Mouse (Mus musculus): ENCODE results near the gene Trim2. TPM values are rescaled to one million over a fixed set of nuclear protein-coding genes. Genes with fewer than 3 reads are reported as not detected.

Trim2 gene
- polyA plus RNA-seq, 1 experiment from 2014 or later, result 36.4 TPM

DNA sequence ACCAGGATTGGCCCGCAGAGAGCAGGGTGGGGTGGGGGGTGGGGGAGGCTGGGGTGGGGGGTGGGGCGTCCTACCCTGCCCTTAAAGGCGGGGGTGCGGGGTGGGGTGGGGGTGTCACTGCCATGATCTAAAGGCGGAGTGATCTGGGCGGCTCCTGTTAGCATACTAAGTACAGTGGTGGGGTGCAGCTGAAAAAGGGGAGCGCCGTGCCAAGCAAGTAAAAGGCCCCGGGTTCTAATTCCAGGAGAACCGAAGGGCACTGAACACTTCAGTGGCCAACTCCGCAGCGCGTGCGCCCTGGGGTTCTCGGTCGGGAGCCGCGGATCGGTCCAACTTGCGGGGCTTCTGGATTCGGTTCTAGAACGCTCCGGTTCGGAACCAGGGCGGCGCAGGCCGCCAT lies 151.5 kb downstream of the Trim2 start:
- under 1% methylated on average over 27 of the region's 27 CpGs for WGBS
- Histone ChIP-seq H3K27me3 (ENCODE audit: poor library complexity, severe bottlenecking) (no peaks in the 10 kb centered on the region), H3K9me3 (no peaks in the 10 kb centered on the region), H3K27ac (peak overlapping the region; percentile 95), H3K4me1 (peaks cover 24% of the 10 kb centered on the region), H3K4me3 (peak overlapping the region; percentile 68), H3K36me3 (replicated peaks) (peaks cover 12% of the 10 kb centered on the region; the same call in 1 of the 2 replicates)
- DNase-seq (ENCODE audit: extremely low spot score, low spot score), result no peak

DNA sequence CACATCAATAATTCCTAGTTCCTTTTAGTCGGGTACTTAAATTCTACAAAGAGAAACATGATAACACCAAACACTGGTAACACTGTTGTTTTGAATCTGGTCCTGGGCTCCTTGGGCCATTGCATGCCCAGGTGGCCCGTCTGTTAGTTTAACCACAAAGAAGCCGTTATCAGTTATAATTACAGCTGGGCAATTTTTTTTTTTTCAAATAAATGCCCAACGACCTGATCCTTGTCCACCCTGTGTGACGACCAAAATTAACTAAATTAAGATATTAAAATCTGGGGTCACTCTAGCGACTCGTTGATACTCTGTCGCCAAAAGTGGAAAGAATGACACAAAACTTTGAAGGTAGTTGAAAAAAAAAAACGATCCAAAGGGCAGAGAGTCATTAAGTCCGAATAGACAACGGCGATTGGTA lies 151.9 kb downstream of the Trim2 start:
- Histone ChIP-seq H3K4me3 (peak overlapping the region; percentile 68), H3K9me3 (peaks cover 1% of the 10 kb centered on the region; the same call in 1 of the 2 replicates), H3K27ac (no peak overlapping the region), H3K4me1 (peaks cover 24% of the 10 kb centered on the region), H3K27me3 (ENCODE audit: poor library complexity, severe bottlenecking) (no peaks in the 10 kb centered on the region), H3K36me3 (replicated peaks) (peaks cover 9% of the 10 kb centered on the region)
- WGBS, result 14% methylated on average over 12 of the region's 12 CpGs
- DNase-seq (ENCODE audit: extremely low spot score, low spot score), result no peak

DNA sequence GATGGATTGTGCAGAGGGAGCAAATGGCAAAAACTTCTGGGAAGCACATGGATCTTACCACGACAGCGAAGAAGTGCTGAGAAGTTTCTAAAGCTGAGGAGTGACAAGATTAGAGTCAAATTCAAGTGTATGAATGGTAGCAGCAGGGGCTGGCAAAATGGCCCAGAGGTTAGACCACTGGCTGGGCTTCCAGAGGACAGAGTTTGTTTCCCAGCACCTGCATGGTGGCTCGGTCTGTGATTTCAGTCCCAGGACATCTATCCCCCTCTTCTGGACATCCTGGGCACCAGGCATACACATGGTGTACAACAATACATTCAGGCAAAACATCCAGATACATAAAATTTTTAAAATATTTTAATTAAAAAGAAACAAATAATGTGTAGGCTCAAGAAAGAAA lies 156.8 kb downstream of the Trim2 start:
- Histone ChIP-seq H3K4me1 (peaks cover 4% of the 10 kb centered on the region; the same call in 1 of the 2 replicates), H3K4me3 (no peak overlapping the region), H3K27ac (no peak overlapping the region), H3K36me3 (replicated peaks) (peaks cover 5% of the 10 kb centered on the region), H3K9me3 (peaks cover 4% of the 10 kb centered on the region; the same call in 1 of the 2 replicates), H3K27me3 (ENCODE audit: poor library complexity, severe bottlenecking) (no peaks in the 10 kb centered on the region)
- DNase-seq (ENCODE audit: extremely low spot score, low spot score), result no peak
- WGBS, result 94% methylated on average over 3 of the region's 3 CpGs

DNA sequence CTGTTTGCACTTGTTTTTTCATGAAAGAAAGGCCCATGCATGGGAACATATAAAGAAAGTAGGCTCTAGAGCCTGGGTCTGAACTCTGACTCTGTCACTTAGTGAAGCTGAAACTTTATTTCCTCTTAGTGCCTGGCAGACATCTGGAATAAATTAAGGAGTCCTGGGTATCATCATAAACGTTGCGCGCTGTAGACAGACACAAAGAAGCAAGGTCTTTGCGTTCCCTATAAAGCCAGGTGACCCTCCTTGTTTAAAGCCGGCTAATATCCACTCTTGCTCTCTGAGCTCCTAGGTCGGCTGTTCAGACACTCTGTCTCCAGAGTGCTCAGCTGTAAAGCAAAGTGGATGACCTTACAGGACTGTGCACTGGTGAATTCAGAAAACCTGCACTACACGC lies 165.7 kb downstream of the Trim2 start:
- Histone ChIP-seq H3K9me3 (no peaks in the 10 kb centered on the region), H3K4me1 (no peaks in the 10 kb centered on the region), H3K27ac (peak overlapping the region; percentile 64), H3K27me3 (ENCODE audit: poor library complexity, severe bottlenecking) (no peaks in the 10 kb centered on the region), H3K36me3 (replicated peaks) (no peaks in the 10 kb centered on the region), H3K4me3 (no peak overlapping the region)
- DNase-seq (ENCODE audit: extremely low spot score, low spot score), result no peak
- WGBS, result 70% methylated on average over 7 of the region's 7 CpGs

DNA sequence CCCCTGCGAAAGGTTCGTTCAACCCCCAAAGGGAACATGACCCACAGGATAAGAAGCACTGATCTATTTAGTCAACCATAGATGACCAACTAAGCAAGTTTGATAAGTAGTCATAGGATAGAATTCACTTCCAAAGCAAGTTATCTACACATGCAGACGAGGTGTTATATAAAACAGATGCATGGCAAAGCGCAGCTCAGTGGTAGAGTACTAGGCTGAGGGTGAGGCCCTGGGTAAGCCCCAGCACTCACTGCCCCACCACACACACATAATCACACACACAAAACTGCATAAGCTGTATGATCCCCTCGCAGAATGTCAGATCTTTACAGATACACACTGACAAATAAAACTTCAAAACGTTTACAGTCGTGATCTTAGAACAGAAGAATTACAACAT lies 170.2 kb downstream of the Trim2 start:
- peaks cover 7% of the 10 kb centered on the region for H3K4me1 ChIP-seq
- no peak overlapping the region for H3K4me3 ChIP-seq
- H3K27ac ChIP-seq, result no peak overlapping the region
- no peaks in the 10 kb centered on the region for H3K9me3 ChIP-seq
- DNase-seq (ENCODE audit: extremely low spot score, low spot score), result no peak
- H3K36me3 ChIP-seq (replicated peaks), result no peaks in the 10 kb centered on the region
- no peaks in the 10 kb centered on the region for H3K27me3 ChIP-seq (ENCODE audit: poor library complexity, severe bottlenecking)
- WGBS, result 89% methylated on average over 7 of the region's 7 CpGs

DNA sequence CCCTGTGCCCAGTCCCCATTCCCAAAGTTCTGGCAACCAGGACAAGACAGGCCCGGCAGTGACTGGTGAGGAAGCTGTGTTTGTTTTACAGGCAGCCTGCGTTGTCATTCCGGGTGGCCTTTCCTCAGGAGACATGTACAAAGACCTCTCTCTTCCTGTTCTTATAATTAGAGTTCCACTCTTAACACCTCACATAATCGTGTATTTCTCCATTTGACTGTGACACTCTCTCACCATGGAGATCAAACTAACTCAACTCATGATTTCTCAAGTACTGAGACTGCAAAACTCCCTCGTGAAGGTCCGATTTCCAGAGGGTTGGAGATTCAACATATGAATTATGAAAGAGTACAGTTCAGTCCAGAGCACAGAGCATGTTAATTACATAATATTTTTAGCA lies 170.7 kb downstream of the Trim2 start:
- no peak for DNase-seq (ENCODE audit: extremely low spot score, low spot score)
- H3K4me1 ChIP-seq, result peaks cover 7% of the 10 kb centered on the region
- no peaks in the 10 kb centered on the region for H3K36me3 ChIP-seq (replicated peaks)
- H3K27me3 ChIP-seq (ENCODE audit: poor library complexity, severe bottlenecking), result no peaks in the 10 kb centered on the region
- peak overlapping the region; percentile 58; the same call in 1 of the 2 replicates for H3K27ac ChIP-seq
- 84% methylated on average over 6 of the region's 6 CpGs for WGBS
- H3K4me3 ChIP-seq, result no peak overlapping the region
- H3K9me3 ChIP-seq, result no peaks in the 10 kb centered on the region

DNA sequence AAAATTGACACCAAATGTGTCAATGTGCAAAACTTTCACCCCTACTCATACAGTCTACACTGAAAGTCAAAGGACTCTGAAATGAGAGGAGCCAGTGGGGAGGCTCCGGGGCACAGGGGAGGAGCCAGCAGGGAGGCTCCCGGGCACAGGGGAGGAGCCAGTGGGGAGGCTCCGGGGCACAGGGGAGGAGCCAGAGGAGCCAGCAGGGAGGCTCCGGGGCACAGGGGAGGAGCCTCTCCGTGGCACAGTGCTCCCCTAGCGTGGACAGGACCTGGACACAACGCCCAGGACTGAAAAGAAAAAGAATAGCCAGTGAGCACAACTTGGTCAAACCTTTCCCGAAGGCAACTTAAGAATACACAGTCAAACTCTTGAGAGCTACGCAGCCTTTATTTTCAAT lies 171.3 kb downstream of the Trim2 start:
- H3K36me3 ChIP-seq (replicated peaks), result no peaks in the 10 kb centered on the region
- no peaks in the 10 kb centered on the region for H3K9me3 ChIP-seq
- 0 out of 2 replicates have a peak overlapping the region, but pooled peaks have one; percentile 8 for H3K27ac ChIP-seq
- no peaks in the 10 kb centered on the region for H3K27me3 ChIP-seq (ENCODE audit: poor library complexity, severe bottlenecking)
- no peak overlapping the region for H3K4me3 ChIP-seq
- WGBS, result 33% methylated on average over 9 of the region's 9 CpGs
- H3K4me1 ChIP-seq, result peaks cover 7% of the 10 kb centered on the region
- DNase-seq (ENCODE audit: extremely low spot score, low spot score), result no peak

DNA sequence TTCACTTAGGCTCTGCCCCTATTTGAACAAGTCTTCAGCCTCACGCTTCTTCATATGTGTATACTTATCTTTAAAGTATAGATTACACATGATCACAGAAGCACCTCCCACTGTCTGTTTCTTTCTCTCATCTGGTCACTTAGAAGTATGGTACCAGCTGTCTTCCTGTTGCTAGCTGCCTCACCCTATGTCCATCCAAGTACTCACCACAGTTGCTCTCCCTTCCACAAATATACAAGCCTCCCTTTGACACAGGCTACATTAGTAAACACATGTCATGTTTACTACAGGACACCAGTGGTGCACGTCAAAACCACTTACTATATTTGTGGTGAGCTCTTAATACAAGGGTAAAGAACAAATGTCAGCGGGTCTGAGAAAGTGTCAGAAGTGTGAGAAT lies 175.3 kb downstream of the Trim2 start:
- no peak overlapping the region for H3K27ac ChIP-seq
- no peaks in the 10 kb centered on the region for H3K9me3 ChIP-seq
- 92% methylated on average over 3 of the region's 3 CpGs for WGBS
- no peaks in the 10 kb centered on the region for H3K27me3 ChIP-seq (ENCODE audit: poor library complexity, severe bottlenecking)
- no peak for DNase-seq (ENCODE audit: extremely low spot score, low spot score)
- no peaks in the 10 kb centered on the region for H3K36me3 ChIP-seq (replicated peaks)
- H3K4me3 ChIP-seq, result no peak overlapping the region
- H3K4me1 ChIP-seq, result peaks cover 14% of the 10 kb centered on the region

DNA sequence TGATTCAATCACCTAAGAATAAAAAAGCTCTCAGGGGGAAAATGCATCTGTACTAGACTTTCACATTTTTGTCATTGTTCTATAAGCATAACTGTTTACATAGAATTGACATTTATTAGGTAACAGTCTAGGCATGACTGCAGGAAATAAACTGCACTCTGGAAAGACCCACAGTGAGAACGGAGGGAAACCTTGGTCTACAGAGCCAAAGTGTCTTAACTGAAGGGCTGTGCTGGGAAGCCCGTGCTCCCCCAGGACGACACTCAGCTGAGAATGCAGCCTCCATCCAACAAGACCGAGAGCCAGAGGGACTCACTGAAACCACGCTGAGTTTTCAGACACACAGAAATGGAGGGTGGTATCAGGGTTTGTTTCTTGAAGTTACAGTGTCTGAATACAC lies 175.9 kb downstream of the Trim2 start:
- Histone ChIP-seq H3K27ac (no peak overlapping the region), H3K36me3 (replicated peaks) (no peaks in the 10 kb centered on the region), H3K9me3 (no peaks in the 10 kb centered on the region), H3K27me3 (ENCODE audit: poor library complexity, severe bottlenecking) (no peaks in the 10 kb centered on the region), H3K4me3 (no peak overlapping the region), H3K4me1 (peaks cover 13% of the 10 kb centered on the region)
- WGBS, result 79% methylated on average over 5 of the region's 5 CpGs
- DNase-seq (ENCODE audit: extremely low spot score, low spot score), result no peak

DNA sequence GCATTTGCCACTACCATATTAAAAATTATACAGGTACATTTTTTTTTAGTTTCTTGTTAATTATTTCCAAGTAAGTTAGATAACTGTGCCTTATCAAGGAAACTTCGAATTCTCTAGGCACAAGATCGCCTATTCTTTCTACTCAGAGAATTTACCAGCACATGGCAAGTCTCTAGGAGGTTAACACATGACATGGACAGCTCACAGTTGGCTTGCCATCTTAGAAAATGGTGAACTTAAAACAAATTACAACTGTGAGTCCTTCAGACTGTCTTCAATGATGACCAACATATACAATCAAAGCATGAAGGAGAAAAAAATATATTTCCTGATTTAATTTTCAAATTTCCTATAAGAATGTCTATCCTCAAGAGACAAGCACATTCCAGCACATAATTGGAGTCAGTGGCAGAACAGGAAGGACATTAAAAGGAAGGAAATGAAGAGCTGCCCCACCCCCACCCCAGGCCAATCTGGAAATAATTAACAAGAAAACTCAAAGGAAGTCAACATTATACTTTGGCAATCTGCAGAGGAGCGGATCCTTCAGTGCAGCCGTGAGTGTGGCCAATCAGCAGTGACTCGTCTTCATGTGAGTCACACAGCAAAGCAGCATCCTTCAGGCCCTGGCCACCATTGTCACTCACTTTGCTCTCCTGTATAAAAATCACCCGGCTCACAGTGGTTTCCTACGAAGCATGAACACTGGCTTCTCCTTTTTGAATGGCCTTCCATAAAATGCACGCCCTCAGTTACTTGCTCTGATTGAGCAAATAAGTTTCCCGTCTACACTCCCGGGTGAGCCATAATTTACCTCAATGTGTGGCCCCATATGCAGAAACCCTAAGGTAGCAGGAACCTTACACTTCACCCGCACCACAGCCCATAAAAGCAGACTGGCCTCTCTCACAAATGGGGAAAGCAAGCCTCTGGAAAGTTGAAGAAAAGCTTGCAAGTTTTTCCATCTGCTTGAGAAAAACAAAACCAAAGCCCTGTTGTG lies 177.5 kb downstream of the Trim2 start:
- Histone ChIP-seq H3K27me3 (ENCODE audit: poor library complexity, severe bottlenecking) (no peaks in the 10 kb centered on the region), H3K9me3 (no peaks in the 10 kb centered on the region), H3K4me3 (no peak overlapping the region), H3K36me3 (replicated peaks) (no peaks in the 10 kb centered on the region), H3K4me1 (peaks cover 12% of the 10 kb centered on the region; the same call in 1 of the 2 replicates), H3K27ac (peak overlapping the region; percentile 41; the same call in 1 of the 2 replicates)
- WGBS, result 73% methylated on average over 11 of the region's 11 CpGs
- DNase-seq (ENCODE audit: extremely low spot score, low spot score), result no peak

DNA sequence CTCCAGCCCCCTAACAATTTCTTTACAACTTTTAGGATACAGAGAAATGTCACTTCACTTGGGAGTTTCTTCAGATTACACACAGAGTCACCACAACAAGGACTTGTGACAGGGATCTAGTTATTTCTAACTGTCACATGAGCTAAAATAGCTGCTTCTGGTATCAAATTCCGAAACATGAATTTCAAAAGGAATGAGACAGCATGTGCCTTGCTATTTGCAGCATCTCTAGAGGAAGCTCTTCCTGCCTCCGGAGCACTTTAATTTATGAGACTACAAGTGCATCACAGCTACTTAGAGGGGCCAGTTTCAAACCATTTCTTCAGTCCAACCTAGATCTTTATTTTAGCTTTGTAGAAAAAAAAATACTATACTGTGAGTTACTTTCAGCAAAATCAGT lies 179.2 kb downstream of the Trim2 start:
- H3K4me1 ChIP-seq, result peaks cover 15% of the 10 kb centered on the region; the same call in 1 of the 2 replicates
- H3K27ac ChIP-seq, result no peak overlapping the region
- WGBS, result 89% methylated on average over 2 of the region's 2 CpGs
- H3K4me3 ChIP-seq, result no peak overlapping the region
- H3K36me3 ChIP-seq (replicated peaks), result no peaks in the 10 kb centered on the region
- no peaks in the 10 kb centered on the region for H3K9me3 ChIP-seq
- no peak for DNase-seq (ENCODE audit: extremely low spot score, low spot score)
- no peaks in the 10 kb centered on the region for H3K27me3 ChIP-seq (ENCODE audit: poor library complexity, severe bottlenecking)

DNA sequence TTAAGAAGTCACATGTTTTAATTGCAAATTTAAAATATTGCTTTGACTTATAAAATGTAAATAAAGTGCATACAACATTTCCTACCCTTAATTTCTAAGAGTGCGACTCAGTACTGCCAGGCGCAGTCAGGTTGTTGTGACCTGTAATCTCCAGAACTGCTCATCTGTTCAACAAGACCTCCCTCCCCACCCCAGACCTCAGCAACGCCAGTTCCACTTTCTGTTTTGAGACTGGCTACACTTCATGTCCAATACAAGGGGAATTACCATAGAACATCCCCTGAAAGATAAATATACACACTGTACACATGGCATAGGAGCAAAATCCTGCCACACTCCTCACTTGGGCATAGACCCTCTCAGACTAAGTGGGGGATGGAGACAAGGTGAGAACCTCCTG lies 180.0 kb downstream of the Trim2 start:
- H3K27ac ChIP-seq, result no peak overlapping the region
- no peaks in the 10 kb centered on the region for H3K36me3 ChIP-seq (replicated peaks)
- no peak overlapping the region for H3K4me3 ChIP-seq
- no peaks in the 10 kb centered on the region for H3K27me3 ChIP-seq (ENCODE audit: poor library complexity, severe bottlenecking)
- no peak for DNase-seq (ENCODE audit: extremely low spot score, low spot score)
- no peaks in the 10 kb centered on the region for H3K9me3 ChIP-seq
- WGBS, result 84% methylated on average over 3 of the region's 3 CpGs
- peaks cover 15% of the 10 kb centered on the region; the same call in 1 of the 2 replicates for H3K4me1 ChIP-seq

DNA sequence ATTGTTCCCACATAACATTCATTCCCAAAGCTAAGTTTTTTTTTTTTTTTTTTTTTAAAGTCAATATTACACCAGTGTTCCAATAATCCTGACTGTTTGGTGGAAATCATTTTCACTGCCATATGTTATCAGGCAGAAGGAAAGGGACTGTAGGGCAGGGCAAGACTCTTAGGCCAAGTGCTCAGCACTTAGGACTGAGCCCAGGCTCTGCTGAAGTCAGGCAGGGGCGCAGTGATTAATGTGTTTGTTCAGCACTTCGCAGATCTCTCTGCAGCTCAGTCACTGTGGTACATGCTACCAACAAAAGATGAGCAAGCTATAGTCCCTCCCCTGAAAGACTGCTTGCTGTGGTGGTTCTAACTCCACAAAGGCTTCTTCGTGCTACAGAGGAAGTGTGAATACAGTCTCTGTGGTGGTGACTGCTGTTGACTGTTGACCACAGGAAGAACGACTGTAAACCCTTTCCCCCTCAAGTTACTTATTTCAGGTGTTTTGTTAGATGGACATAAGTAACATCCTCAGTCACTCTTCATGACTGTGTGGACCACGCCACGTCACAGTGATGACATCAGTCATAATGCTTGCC lies 180.9 kb downstream of the Trim2 start:
- WGBS, result 79% methylated on average over 6 of the region's 6 CpGs
- no peak for DNase-seq (ENCODE audit: extremely low spot score, low spot score)
- H3K27me3 ChIP-seq (ENCODE audit: poor library complexity, severe bottlenecking), result no peaks in the 10 kb centered on the region
- peaks cover 15% of the 10 kb centered on the region; the same call in 1 of the 2 replicates for H3K4me1 ChIP-seq
- no peaks in the 10 kb centered on the region for H3K36me3 ChIP-seq (replicated peaks)
- no peaks in the 10 kb centered on the region for H3K9me3 ChIP-seq
- no peak overlapping the region for H3K27ac ChIP-seq
- no peak overlapping the region for H3K4me3 ChIP-seq
